Mouse (Mus musculus) lung, postnatal 0 days (tissue): Measurements from ENCODE around the gene Manbal. TPM values are rescaled to one million over a fixed set of nuclear protein-coding genes. Genes with fewer than 3 reads are reported as not detected.

ENCODE experiments used
- ATAC-seq: fragments of 200-750 bp; cut with Nextera tagmentation; 2 replicates; pipeline ENCODE4 v1.8.0; 2017; ENCODE audit warnings: moderate library complexity
- DNase-seq: peaks from one replicate; pipeline ENCODE4 v3.0.0-alpha.2; 2016; ENCODE audit warnings: low spot score
- H3K27ac ChIP-seq: fragments of 300-500 bp; sonication (generic); 2 replicates; pipeline ENCODE4 v1.5.1; 2014; ENCODE audit warnings: antibody characterized with exemption, mild to moderate bottlenecking, low read length, mixed read lengths
- H3K27me3 ChIP-seq: fragments of 300-500 bp; sonication (generic); replicated peaks from 2 replicates; pipeline ENCODE4 v1.6.1; 2014; ENCODE audit warnings: low read length, mixed read lengths; ENCODE audit not compliant: insufficient read depth
- H3K36me3 ChIP-seq: fragments of 300-500 bp; sonication (generic); 2 replicates; pipeline ENCODE4 v1.6.1; 2014; ENCODE audit warnings: low read length, mixed read lengths; ENCODE audit not compliant: insufficient read depth
- H3K4me1 ChIP-seq: fragments of 300-500 bp; sonication (generic); 2 replicates; pipeline ENCODE4 v1.6.1; 2014; ENCODE audit warnings: antibody characterized with exemption, low read depth, low read length, mixed read lengths; ENCODE audit not compliant: insufficient read depth
- H3K4me2 ChIP-seq: fragments of 300-500 bp; sonication (generic); replicated peaks from 2 replicates; pipeline ENCODE4 v1.6.1; 2014; ENCODE audit warnings: low read depth, mild to moderate bottlenecking, low read length, moderate library complexity, mixed read lengths
- H3K4me3 ChIP-seq: fragments of 300-500 bp; sonication (generic); 2 replicates; pipeline ENCODE4 v1.5.1; 2014; ENCODE audit warnings: low read depth, low read length
- H3K9ac ChIP-seq: fragments of 300-500 bp; sonication (generic); replicated peaks from 2 replicates; pipeline ENCODE4 v1.6.1; 2014; ENCODE audit warnings: low read depth, mild to moderate bottlenecking
- H3K9me3 ChIP-seq: fragments of 300-500 bp; sonication (generic); 2 replicates; pipeline ENCODE4 v1.6.1; 2016; ENCODE audit warnings: low read length, mixed read lengths
- CTCF ChIP-seq: IDR thresholded peaks from 2 replicates; pipeline ENCODE4 v1.5.1; 2016; ENCODE audit warnings: antibody characterized with exemption, mild to moderate bottlenecking
- EP300 ChIP-seq: IDR thresholded peaks from 2 replicates; pipeline ENCODE4 v1.6.1; 2016; ENCODE audit warnings: antibody characterized with exemption, mild to moderate bottlenecking, control low read depth
- WGBS: fragments of 180-500 bp; shearing (Covaris S2); extraction: QIAGEN DNeasy Blood & Tissue Kit; methylation state at CpG from one replicate; pipeline ENCODE4 v1.1.7; 2014; 5-methylcytosine and 5-hydroxymethylcytosine counted together
- polyA plus RNA-seq: library from polyadenylated mRNA; unstranded; fragments of >200 nt; fragmentation: Nextera tagmentation; extraction: Ambion mirVana; gene quantifications from 2 replicates; pipeline ENCODE4 v1.2.1, GENCODE M21; 2015

Manbal gene
- polyA plus RNA-seq, 1 experiment from 2014 or later: 100 TPM

- Histone ChIP-seq H3K36me3 (0 out of 2 replicates have a peak, but pooled peaks cover 6% of the 10 kb centered on the region), H3K4me1 (no peaks in the 10 kb centered on the region), H3K4me2 (no peak overlapping the region), H3K27me3 (no peaks in the 10 kb centered on the region), H3K27ac (no peak overlapping the region), H3K4me3 (no peak overlapping the region), H3K9me3 (no peaks in the 10 kb centered on the region), H3K9ac (no peak overlapping the region)
- no peak for DNase-seq
- no peak for ATAC-seq
- TF ChIP-seq EP300 (no peak), CTCF (no peak)
- 70% methylated on average over 10 of the region's 10 CpGs for WGBS
These were observed 32.4 kb downstream of the Manbal start for GRCm38 (mm10) chr2:157399797-157400196.

- ATAC-seq (no peak), DNase-seq (no peak)
- WGBS: 89% methylated on average over 6 of the region's 6 CpGs
- Histone ChIP-seq H3K27me3 (no peaks in the 10 kb centered on the region), H3K27ac (no peak overlapping the region), H3K4me3 (no peak overlapping the region), H3K9ac (no peak overlapping the region), H3K9me3 (no peaks in the 10 kb centered on the region), H3K4me2 (no peak overlapping the region), H3K4me1 (no peaks in the 10 kb centered on the region), H3K36me3 (0 out of 2 replicates have a peak, but pooled peaks cover 5% of the 10 kb centered on the region)
- TF ChIP-seq CTCF (no peak), EP300 (no peak)
These were observed 33.1 kb downstream of the Manbal start for GRCm38 (mm10) chr2:157400491-157400890.

- no peaks in the 10 kb centered on the region for H3K4me1 ChIP-seq
- H3K9ac ChIP-seq: no peak overlapping the region
- H3K27ac ChIP-seq: no peak overlapping the region
- H3K4me2 ChIP-seq: no peak overlapping the region
- DNase-seq (no peak), ATAC-seq (no peak)
- 95% methylated on average over 2 of the region's 2 CpGs for WGBS
- H3K27me3 ChIP-seq: no peaks in the 10 kb centered on the region
- H3K36me3 ChIP-seq: no peaks in the 10 kb centered on the region
- no peak for TF ChIP-seq CTCF
- no peak for TF ChIP-seq EP300
- H3K4me3 ChIP-seq: no peak overlapping the region
- no peaks in the 10 kb centered on the region for H3K9me3 ChIP-seq
These were observed 33.9 kb downstream of the Manbal start for GRCm38 (mm10) chr2:157401261-157401660.

- ATAC-seq (peak; percentile 88), DNase-seq (peak; percentile 93)
- Histone ChIP-seq H3K4me3 (no peak overlapping the region), H3K9me3 (no peaks in the 10 kb centered on the region), H3K27me3 (no peaks in the 10 kb centered on the region), H3K36me3 (no peaks in the 10 kb centered on the region), H3K4me2 (no peak overlapping the region), H3K9ac (no peak overlapping the region), H3K4me1 (peaks cover 4% of the 10 kb centered on the region; the same call in 1 of the 2 replicates), H3K27ac (peak overlapping the region; percentile 20)
- TF ChIP-seq CTCF (no peak), EP300 (peak; percentile 52; the same call in 1 of the 2 replicates)
- whole genome bisulfite sequencing: 57% methylated on average over 7 of the region's 7 CpGs
These were observed 40.2 kb downstream of the Manbal start for GRCm38 (mm10) chr2:157407596-157407995.

GRCm38 (mm10) chr2:157409793-157410533, 42.6 kb downstream of the Manbal start:
- TF ChIP-seq EP300 (no peak), CTCF (peak; percentile 5; the same call in 1 of the 2 replicates)
- 62% methylated on average over 12 of the region's 12 CpGs for WGBS
- H3K4me3 ChIP-seq: no peak overlapping the region

GRCm38 (mm10) chr2:157411151-157411693, 43.8 kb downstream of the Manbal start:
- TF ChIP-seq CTCF (no peak), EP300 (no peak)
- no peak overlapping the region for H3K4me2 ChIP-seq
- no peak overlapping the region for H3K9ac ChIP-seq
- ATAC-seq (peak; percentile 59), DNase-seq (peak; percentile 62)
- H3K27ac ChIP-seq: no peak overlapping the region
- H3K4me1 ChIP-seq: peaks cover 4% of the 10 kb centered on the region; the same call in 1 of the 2 replicates
- no peaks in the 10 kb centered on the region for H3K9me3 ChIP-seq
- no peaks in the 10 kb centered on the region for H3K36me3 ChIP-seq
- H3K27me3 ChIP-seq: no peaks in the 10 kb centered on the region
- H3K4me3 ChIP-seq: no peak overlapping the region
- WGBS: 68% methylated on average over 6 of the region's 6 CpGs

More at GRCm38 (mm10) chr2:157409793-157410533, 42.6 kb downstream of the Manbal start:
- DNase-seq (no peak), ATAC-seq (peak; percentile 13; the same call in 1 of the 2 replicates)
- Histone ChIP-seq H3K36me3 (no peaks in the 10 kb centered on the region), H3K27ac (no peak overlapping the region), H3K27me3 (no peaks in the 10 kb centered on the region), H3K9ac (no peak overlapping the region), H3K4me1 (peaks cover 4% of the 10 kb centered on the region; the same call in 1 of the 2 replicates), H3K4me2 (no peak overlapping the region), H3K9me3 (no peaks in the 10 kb centered on the region)
